Mouse (Mus musculus): ENCODE data around the gene Dram1.
"Not testable (repeated sequence)": the region's sequence is repeated elsewhere in the genome, so short reads cannot be mapped to it uniquely, and the experiment has no call there.

Dram1 gene

DNA sequence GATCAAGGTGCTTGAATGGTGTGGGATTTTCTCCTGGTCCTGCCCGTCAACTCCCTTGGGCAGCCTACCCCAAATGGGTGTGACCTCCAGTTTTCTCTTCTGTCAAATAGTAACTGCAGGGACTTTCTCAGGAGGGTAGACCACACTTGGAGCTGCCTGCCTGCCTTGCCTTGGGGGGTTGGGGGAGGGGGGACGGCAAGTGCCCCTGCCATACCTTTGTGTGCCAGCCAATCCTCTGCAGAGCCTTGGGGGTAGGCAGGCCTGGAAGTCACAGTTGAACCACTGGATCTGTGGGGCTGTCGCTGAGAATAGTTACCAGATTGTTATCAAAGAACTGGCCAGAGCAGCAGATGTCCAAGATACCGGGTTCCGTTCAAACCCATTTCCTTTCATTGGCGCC, 7.4 kb upstream of the Dram1 start:
- no peak for DNase-seq (ENCODE audit: low read depth, low spot score)

DNA sequence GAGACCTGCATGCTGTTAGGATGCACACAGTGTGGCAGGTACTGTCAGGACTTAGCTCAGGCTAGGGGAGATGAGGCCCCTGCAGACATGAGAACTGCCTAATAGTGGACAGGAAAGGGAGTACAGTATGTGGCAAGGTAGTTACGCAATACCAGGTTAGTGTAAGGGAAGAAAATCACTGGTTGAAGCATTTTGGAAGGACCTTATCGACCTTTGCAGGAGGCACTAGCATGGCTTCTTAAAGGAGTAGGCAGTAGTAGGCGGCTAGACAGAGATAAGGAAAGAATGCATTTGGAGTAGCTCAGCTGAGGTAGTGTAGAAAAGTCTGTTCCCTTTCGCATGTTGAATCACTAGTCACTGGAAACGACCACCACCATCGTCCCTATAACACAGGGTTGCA, 6.9 kb upstream of the Dram1 start:
- DNase-seq (ENCODE audit: low read depth, low spot score) = no peak

DNA sequence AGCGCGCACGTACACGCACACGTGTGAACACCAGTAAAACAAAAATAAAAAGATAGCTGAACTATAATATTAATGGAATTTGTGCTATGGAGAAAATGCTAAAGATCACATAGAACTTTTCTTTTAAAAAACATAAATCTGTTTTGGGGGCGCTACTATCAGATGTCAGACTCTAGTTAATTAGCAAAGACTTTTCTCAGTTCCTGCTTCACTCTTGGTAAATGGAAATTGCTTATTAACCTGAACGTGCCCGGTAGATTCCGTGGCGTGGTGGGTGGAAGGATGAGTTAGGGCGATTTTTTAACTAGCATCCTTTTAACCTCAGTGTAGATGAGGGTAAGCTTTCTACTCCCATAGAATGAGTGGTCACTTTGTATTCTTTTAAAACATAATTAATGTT, 6.4 kb upstream of the Dram1 start:
- DNase-seq (ENCODE audit: low read depth, low spot score) = no peak

DNA sequence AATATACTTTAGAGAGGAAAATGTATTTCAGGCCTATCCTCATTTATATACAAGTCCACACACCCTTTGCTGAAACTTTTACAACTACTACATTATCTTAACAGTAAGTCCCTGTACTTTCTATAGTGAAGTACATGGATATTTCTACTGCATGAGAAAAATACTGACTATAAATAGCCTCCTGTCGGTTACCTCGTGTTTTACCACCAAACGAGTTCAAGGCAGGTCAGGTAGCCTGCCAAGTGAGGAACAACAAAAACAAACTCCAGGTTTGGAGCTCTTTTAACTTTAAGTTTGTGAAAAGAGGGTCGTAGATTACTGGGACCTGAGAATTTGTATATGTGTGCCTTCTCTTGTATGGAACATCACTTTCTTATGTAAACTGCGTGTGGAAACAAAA, 5.2 kb upstream of the Dram1 start:
- DNase-seq (ENCODE audit: low read depth, low spot score) = no peak

DNA sequence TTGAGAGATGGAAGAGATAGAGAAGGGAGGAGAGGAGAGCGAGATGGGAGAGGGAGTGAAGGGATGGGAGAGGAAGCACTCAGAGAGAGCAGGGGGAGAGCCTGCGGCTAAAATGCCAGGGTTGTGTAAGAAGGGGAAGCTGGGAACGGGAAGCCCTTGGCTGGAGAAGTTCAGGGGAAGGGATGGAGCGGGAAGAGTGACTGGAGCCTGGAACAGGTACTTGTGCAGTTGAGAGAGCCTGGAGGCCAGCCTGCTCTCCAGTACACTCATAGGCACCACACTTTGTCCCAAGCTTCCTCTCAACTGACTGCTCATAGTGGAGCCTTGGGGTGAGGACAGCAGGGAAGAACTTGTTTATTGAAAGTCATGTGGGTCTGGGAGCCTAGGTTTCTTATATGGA, 4.6 kb upstream of the Dram1 start:
- DNase-seq (ENCODE audit: low read depth, low spot score) = no peak

DNA sequence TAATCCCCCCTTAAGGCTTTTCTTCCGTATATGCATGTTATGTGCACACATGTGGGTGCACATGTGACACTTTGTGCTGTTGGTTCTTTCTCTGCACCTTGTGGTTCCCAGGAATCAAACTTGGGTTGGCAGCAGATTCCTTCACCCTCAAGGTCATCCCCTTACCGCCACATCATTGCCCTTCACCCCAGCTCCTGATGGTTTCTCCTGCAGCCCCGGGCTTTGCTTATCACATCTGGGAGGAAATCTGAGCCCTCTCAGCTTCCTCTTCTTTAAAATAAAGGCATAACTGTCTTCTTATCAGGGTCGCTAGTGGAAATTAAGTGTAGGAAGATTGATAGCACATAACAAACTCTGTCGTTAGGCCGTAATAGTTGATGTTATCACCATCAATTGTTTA, 3.1 kb upstream of the Dram1 start:
- no peak for DNase-seq (ENCODE audit: low read depth, low spot score)

DNA sequence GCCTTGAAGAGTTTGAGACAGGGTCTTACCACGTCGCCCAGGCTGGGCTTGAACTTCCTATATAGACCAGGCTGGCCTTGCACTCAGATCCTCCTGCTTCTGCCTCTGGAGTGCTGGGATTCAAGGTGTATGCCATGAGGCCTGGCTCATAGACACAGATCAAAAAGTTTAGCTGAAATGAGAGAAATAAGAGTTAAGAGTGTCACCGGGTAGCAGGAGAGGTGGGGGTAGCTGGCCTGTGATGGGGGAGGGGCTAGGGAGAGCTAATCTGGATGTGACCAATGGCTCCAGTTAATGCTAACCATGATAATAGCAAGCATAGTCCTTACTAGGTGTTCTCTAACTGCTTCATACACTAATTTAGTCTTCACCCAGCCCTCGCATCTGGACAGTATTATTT, 2.4 kb upstream of the Dram1 start:
- DNase-seq (ENCODE audit: low read depth, low spot score) = no peak

DNA sequence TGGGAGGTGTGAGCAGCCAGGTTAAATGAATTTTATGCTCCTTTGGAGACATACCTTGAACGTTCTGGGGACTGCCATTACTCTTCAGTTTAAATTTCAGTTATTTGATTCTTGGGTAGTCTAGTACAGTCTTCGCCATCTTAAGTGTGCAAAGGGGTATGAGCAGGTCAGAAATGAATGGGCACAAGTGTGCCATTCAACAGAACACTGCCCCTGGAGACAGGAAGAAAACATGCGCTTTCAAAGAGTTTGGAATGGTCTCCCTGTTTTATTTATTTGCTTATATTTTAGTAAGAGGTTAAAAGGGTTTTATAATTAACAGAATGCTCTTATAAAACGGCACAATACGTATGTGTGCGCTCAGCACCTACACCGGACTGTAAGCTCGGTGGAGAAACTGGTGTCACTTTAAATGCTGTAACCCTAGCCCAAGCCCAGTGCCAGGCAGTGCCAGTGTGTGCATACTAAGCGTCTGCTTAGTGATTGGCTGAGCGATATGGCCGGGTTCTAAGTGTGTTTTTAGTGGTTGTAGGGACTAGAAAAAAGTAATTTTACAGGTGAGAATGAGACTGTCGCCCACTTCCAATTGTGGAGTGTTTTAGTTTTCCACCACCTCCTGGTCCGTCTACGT, 1.7 kb upstream of the Dram1 start:
- DNase-seq (ENCODE audit: low read depth, low spot score) = peak; percentile 12

DNA sequence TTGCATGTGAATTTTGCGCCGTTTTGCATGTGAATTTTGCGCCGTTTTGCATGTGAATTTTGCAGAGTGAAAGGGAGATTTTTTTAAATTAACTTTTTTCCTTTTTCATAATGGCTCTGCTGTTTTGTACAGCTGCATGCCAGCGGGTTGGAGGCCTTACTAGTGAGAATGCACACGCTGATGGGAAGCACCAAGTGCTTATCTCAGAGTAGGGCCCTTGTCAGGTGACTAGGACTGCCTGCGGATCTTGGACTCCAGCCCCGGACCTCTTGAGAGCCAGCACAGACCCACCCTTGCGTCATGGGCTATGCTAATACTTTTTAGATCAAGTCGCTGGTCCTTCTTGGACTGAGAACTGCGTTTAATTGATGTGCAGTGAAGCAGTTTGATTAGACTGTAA, 1.1 kb upstream of the Dram1 start:
- DNase-seq (ENCODE audit: low read depth, low spot score) = peak; percentile 29

DNA sequence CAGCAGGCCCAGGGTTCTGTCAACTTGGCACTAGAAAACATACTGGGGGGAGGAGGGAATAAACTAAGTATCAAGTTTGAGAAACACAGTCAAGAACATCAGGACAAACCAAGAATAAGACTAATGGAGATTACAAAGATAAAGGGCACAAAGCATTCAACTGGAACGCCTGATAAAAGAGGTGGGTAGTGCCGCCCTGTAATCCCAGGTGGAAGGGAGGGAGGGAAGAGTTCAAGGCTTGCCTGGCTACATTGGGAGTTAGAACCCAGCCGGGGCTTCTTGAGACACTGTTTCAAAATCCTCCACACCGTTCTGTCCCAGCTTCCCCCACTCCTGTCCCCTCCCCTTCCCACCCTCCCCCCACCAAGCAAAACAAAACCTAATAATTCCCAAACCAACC, 1.2 kb downstream of the Dram1 start:
- no peak for DNase-seq (ENCODE audit: low read depth, low spot score)

DNA sequence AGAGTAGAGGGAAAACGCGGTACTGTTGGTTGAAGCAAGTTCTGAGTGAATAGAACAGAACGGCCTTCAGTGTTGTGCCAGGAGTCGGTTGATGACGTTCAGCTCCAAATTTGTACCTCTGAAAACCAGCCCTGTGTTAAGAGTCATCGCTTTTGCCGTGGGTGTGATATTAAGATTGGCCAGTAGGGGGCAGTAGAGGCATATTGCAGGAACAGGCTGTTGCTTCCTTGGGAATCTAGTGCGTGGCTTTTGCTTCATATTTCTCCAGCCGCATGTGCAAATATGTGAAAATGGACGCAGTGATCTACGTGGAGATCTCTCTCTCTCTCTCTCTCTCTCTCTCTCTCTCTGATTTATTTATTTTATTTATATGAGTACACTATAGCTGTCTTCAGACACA, 2.1 kb downstream of the Dram1 start:
- peak; percentile 90 for DNase-seq (ENCODE audit: low read depth, low spot score)

DNA sequence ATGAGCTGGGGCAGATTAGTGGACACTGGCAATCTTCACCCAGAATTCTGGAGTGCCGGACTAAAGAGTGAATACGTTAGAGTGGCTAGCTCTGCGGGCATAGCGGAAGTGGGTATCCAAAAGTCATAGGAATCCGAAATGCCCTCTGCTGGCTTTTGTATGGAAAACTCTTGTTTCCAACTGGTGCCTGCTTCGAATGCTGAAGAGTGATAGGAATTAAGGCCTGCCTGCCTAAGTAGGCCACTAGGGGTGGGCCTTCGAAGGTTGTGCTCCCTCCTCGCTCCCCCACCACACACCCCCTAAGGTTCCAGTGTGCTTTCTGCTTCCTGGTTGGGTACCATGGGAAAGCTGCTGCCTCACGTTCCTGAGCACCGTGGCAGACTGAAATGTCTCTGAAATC, 3.9 kb downstream of the Dram1 start:
- no peak for DNase-seq (ENCODE audit: low read depth, low spot score)

DNA sequence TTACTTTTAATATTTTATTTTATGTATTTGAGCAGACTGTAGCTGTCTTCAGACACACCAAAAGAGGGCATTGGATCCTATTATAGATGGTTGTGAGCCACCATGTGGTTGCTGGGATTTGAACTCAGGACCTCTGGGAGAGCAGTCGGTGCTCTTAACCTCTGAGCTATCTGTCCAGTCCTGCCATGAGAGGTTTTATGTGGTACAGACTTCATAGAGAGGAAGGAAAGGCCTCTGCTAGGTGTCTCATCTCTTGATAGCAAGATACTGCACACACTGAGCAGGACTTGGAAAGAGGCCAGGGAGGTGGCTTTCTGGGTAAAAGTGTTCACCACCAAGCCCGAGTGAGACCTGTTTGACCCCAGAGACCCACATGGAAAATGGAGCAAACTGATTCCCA, 5.9 kb downstream of the Dram1 start:
- DNase-seq (ENCODE audit: low read depth, low spot score) = not testable (repeated sequence)

DNA sequence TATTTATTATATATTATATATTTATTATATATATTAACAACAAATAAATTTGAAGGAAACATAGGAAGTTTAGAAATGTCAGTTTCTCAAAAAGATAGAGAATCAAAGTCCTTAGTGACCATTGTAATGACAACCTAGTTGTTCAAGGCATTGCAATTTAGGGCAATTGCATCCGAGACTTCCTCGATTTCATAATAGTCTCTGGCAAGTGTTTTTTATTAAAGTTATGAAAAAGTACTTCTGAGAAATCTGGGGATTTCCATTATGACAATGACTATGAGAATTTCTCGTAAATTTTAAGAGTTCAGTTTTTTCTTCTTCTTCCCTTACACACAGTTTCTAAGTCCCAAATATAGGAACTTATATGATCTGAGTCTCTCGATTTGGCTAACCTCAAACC, 6.4 kb downstream of the Dram1 start:
- no peak for DNase-seq (ENCODE audit: low read depth, low spot score)

DNA sequence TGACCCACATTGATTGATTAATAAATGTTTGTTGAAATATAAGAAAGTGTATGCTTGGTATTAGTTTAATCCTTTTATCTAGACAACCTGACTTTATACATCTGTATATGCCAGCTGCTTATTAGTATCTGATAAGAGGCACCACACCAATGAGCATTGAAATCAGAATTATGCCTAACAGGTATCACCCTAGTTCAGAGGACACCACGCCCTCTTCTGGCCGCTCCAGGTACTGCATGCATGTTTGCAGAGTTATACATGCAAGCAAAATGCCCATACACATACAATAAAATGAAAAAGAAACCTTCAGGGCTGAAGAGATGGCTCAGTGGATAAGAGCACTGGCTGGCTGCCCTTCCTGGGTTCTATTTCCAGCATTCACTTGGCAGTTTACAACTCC, 7.1 kb downstream of the Dram1 start:
- DNase-seq (ENCODE audit: low read depth, low spot score) = no peak

DNA sequence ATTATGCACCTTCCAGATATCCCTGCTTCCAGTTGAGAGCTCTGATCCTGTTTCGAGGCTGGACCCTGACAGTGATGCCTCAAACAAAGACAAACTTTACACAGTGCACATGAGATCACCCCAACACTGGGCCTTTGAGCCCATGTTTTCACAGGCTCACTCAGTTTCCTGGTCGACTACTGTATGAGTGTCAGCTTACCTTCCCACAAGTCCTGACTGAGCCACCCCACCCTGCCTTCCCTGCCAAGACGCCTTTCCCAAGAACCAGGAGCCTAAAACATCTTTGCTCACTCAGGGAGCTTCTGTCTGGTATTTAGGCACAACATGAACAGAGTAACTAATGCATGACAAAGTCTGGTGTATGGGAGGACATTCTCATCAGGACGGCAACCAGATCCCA, 9.6 kb downstream of the Dram1 start:
- no peak for DNase-seq (ENCODE audit: low read depth, low spot score)

DNA sequence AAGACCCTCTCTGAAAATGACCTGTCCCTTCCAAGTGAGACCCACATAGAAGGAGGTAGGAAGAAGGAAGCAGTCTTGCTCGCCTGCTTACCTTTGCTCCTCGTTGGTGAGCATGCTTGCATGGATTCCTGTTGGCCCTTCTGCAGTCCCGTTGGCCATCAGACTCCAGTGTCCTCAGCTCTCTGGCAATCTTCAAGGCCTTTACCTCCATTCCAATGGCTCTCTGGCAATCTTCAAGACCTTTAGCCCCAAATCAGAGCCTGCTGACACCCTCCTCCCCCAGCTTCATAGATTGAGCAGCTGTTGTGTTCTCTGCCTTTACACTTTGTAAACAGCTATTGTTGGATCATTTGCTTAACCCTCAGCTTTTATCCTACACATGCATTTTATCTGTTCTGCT, 14.7 kb downstream of the Dram1 start:
- no peak for DNase-seq (ENCODE audit: low read depth, low spot score)

DNA sequence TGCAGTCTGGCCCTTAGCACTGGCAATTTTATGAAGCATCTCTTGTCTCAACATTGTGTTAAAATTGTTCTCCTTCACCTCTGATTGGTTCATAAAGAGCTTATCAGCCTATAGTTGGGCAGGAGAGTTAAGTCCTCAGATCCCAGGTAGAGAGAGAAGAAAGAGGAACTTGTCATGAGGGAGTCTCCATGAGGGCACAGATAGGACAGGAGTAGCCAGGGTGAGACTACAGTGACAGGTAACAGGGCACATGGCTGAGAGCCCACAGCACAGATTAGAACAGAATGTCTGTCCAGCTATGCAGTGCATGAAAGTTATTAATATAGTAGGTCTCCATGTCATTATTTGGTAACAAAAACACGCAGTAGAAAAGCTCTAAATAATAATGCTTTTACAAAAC, 16.7 kb downstream of the Dram1 start:
- DNase-seq (ENCODE audit: low read depth, low spot score) = no peak

DNA sequence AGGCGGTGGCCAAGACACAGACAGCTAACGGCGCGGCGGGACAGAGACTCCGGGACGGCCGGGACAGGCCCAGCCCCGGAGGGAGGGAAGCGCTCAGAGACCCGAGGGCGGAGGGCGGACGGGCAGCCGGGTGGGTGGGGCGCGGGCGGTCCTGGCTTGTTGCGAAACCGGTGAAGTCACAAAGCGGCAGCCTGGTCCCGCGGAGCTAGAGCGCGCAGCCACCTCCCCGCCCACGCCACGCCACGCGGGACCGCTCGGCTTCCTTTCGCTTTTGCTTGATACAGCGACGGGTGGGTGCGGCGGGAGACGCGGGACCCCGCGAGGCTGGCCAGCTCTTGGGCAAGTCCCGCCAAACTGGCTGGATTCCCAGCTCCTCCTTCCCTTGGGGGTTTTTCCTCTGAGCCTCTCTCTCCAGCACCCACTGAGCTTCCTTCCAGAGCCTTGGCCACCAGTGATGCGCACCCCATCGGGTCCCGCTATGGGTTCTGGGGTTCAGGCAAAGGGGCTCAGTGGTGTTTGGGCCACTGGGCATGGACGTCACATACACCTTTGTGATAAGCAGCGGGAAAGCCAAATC, 21.8 kb downstream of the Dram1 start:
- DNase-seq (ENCODE audit: low read depth, low spot score) = no peak

DNA sequence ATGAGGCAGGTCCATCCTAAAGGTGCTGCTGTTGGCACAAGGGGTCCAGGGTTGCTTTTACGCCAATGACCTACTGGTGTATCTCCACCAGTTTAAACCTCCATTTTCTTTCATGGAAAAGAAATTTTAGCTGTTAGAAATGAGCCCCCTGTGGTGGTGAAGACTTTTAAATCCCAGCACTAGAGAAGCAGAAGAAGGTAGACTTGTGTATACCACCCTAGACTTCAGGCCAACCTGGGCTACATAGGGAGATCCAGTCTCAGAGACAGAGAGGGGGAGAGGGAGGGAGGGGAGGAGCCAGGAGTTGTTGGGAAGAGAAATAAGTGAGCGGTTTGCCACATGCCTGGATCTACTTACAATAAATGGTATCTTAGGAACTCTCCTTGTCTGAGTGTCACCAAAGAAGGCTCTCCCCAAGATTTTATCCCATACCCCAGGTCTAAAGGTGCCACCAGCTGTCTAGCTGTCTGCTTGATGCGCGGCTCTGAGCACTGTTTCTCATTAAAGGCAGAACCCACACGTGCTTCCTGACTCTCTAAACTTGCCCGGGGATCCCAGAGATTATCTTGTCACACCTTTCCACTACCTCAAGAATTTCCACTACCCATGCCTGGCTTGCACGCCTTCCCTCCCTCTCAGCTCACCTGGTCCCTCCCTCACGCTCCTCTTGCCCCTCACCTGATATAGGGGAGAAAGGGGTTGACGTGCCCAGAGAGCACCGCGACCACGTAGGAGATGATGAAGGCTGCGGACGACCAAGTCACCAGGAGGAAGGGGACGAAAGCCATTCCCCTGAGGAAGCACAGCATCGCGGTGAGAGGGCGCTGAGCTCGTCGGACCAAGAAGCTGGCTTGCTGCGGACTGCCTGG, 22.5 kb downstream of the Dram1 start:
- DNase-seq (ENCODE audit: low read depth, low spot score) = no peak

DNA sequence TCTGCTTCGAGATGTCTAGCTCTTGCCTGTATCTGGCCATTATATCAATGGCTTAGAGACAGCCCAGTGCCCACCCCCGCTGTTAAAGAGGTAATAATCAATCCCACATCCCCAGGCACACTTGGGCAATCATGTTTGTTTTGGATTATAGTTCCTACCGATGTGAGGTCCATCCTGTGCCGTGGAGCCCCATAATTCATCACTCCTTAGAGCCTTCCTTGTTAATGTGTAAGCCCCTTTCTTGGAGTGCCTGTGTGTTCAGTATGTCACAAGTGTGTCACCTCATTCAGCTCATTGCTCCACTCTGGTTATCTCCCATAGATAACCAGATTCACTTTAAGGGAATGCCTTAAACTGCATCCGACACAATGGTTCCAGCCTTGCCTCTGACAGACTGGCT, 24.3 kb downstream of the Dram1 start:
- DNase-seq (ENCODE audit: low read depth, low spot score) = no peak

DNA sequence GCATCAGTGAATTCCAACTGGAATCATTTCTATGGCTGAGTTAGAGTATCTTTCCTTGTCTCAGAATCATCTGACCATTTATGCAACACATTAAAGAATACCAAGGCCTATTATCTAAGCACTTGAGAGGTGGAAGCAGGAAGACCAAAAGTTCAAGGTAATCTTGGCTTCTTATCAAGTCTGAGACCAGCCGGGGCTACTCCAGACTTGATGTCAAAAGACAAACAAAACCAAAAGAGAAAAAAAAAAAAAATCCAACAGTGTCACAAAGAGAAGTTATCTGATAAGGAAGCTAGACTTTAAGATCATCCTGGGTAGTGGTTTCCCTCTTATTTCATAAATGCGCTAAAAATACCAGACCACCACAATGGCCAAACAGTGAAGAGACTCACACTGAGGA, 26.3 kb downstream of the Dram1 start:
- DNase-seq (ENCODE audit: low read depth, low spot score) = no peak

DNA sequence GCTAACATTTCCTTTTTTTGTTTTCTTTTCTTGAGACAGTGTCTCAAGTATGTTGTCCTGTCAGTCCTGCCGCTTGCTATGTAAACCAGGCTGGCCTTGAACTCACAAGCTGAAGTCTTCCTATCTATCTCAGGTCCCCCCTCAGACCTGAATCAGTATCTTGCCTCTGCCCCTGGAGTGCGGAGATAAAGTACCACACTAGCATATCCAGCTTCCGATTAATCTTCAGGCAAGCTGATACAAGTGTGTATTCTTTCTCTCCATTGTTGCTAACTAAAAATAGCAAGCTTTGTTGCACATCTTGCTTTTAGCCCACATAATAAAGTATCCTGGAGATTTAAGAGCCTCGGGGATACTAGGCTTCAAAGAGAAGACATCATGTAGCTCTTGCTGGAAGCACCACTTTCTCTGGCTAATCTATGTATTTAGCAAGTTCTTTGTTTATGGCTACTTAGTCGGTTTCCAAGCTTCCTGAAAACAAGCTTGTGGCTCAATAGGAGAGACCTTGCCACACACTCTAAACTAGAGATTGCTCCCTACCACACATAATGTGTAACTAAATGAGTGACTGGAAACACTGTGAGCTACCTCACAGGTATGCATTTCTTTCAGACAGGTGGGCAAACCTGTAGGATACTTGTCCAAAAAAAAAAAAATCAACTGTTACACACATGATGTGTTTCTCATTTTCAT, 27.3 kb downstream of the Dram1 start:
- DNase-seq (ENCODE audit: low read depth, low spot score) = no peak
